Mouse (Mus musculus): Measurements from ENCODE around the gene Asb18.

The Asb18 gene

DNA sequence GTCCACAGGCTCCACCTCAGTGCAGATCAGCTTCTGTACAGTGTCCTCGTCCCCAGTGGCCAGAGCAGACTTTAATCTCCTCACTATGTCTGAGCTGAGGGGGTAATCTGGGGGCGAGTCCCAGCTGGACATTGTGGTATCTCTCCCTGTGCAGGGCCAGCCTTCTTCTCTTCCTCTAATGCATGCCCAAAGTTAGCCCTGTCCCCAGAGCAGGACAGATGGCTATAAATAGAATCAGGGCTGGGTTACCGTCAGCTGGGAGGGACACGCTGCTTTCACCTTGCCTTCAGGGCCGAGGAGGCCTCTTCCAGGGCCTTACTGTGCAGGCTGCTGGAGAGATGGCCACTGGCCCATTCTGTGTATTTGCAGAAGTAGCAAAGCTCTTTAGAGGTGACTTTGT, at the start of gene Asb18:
Asb18 (minus strand) TSS at position 221 of the 400 bp plus-strand sequence.
- ATAC-seq (ENCODE audit: insufficient number of reproducible peaks, low FRiP score, low TSS enrichment): no peak

- ATAC-seq (ENCODE audit: insufficient number of reproducible peaks, low FRiP score, low TSS enrichment): peak; percentile 60
Observed at GRCm38 (mm10) chr1:90060599-90060998, 46.1 kb upstream of the Asb18 start.

- ATAC-seq (ENCODE audit: insufficient number of reproducible peaks, low FRiP score, low TSS enrichment): no peak
Observed at GRCm38 (mm10) chr1:90060054-90060453, 45.6 kb upstream of the Asb18 start.

GRCm38 (mm10) chr1:90054991-90055390, 40.5 kb upstream of the Asb18 start:
- ATAC-seq (ENCODE audit: insufficient number of reproducible peaks, low FRiP score, low TSS enrichment): no peak

- ATAC-seq (ENCODE audit: insufficient number of reproducible peaks, low FRiP score, low TSS enrichment): no peak
Observed at GRCm38 (mm10) chr1:90051347-90051746, 36.9 kb upstream of the Asb18 start.

DNA sequence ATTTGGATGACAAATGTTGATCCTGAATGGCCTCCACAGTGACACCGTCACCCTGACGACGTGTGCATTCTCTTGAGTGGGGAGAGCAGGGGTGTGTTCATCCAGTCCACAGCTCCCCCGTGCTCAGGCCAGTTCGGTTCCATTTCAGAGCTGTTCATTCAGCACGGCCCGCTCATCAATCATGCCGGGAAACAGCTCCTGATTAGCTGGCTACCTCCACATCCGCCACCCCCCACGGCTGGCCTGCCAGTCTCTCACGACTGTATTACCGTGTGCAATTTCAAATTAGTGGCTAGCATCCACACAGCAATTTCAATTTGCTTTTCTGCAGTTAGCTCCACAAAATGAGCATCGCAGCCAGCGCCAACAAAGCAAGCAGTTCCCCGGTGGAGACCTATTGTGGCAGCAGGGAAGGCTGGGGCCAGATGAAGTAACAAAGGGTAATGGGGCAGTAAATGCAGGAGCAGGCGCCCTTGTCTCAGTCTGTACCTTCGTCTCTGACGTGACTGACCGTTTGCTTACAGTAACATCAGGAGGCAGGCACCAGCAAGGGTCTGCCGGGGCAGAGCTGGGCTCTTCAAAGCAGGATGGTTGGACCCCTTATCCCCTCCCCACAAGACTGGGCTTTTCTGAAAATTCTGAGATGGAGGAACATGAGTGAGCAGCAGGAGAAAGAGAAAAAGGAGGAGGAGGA, 35.7 kb upstream of the Asb18 start:
- no peak for ATAC-seq (ENCODE audit: insufficient number of reproducible peaks, low FRiP score, low TSS enrichment)

- no peak for ATAC-seq (ENCODE audit: insufficient number of reproducible peaks, low FRiP score, low TSS enrichment)
Observed at GRCm38 (mm10) chr1:90028305-90028704, 13.8 kb upstream of the Asb18 start.

GRCm38 (mm10) chr1:90026945-90027344, 12.5 kb upstream of the Asb18 start:
- no peak for ATAC-seq (ENCODE audit: insufficient number of reproducible peaks, low FRiP score, low TSS enrichment)

DNA sequence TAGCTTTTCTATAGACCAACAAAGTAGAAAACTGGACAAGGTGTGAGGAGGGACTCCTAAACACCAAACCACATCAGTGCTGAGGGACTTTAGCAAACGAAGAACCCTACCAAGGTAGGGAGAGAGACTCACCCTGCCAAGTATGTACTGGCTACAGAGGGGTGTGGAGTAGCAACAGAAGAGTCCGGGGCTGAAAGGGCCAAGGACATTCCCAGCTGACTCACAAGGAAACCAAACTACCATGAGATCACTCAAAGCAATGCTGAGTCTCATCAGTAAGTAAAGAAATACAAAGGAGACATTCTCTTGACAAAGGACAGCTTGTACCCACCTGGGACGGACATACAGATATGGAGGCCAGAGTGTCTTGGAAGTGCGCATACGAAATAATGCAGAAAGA, 5.9 kb upstream of the Asb18 start:
- no peak for ATAC-seq (ENCODE audit: insufficient number of reproducible peaks, low FRiP score, low TSS enrichment)

- no peak for ATAC-seq (ENCODE audit: insufficient number of reproducible peaks, low FRiP score, low TSS enrichment)
Observed at GRCm38 (mm10) chr1:90018071-90018470, 3.6 kb upstream of the Asb18 start.

DNA sequence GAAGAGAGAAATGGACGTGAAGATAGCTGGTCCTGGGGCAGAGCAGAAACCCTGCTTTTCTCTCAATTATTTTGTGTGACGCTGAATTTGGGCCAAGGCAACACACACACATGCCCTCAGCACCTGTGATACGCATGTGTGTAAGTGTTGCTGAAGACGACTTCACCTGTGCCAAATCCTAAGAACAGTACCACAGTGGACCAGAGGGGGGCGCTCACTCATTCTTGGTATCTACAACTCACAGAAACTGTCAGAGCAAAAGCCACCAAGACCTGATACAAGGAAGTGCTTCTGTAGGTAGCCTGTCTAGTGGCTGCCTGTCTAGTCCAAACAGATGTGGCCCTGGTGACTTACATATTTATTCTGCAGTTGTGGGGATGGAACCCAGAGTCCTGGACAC, 1.2 kb downstream of the Asb18 start:
- no peak for ATAC-seq (ENCODE audit: insufficient number of reproducible peaks, low FRiP score, low TSS enrichment)

GRCm38 (mm10) chr1:90012850-90013249, 1.6 kb downstream of the Asb18 start:
- no peak for ATAC-seq (ENCODE audit: insufficient number of reproducible peaks, low FRiP score, low TSS enrichment)

DNA sequence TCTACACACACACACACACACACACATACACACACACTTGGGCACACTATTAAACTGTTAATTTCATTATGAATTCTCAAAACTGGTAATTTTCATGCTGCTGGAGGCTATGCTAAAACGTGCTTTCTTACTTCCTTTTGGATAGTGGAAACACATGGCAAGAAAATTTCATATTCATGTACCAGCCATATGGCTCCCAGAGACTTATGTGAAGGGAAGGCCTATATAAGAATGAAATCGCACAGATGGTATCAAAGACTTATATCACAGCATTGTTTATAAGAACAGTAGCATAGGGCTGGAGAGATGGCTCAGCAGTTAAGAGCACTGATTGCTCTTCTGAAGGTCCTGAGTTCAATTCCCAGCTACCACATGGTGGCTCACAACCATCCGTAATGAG, 2.3 kb downstream of the Asb18 start:
- ATAC-seq (ENCODE audit: insufficient number of reproducible peaks, low FRiP score, low TSS enrichment): no peak

DNA sequence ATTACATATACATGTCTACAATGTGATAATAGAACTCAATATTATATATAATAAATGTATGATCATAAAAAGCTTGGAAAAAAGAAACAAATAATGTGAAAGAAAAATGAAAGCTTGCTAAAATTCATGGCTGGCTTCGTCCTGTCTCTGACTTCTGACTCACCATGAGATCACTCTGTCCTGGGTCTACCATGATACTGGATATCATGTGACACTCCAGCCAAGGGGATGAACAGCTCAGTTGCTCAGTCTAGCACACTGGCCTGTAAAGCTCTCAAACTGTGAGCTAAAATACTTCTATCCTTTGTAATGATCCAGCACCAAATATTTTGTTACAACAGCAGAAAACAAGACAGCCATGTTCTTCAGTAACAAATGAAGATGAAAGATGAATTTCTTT, 4.4 kb downstream of the Asb18 start:
- no peak for ATAC-seq (ENCODE audit: insufficient number of reproducible peaks, low FRiP score, low TSS enrichment)

- no peak for ATAC-seq (ENCODE audit: insufficient number of reproducible peaks, low FRiP score, low TSS enrichment)
Observed at GRCm38 (mm10) chr1:90009188-90009587, 5.3 kb downstream of the Asb18 start.

GRCm38 (mm10) chr1:90006666-90007065, 7.8 kb downstream of the Asb18 start:
- ATAC-seq (ENCODE audit: insufficient number of reproducible peaks, low FRiP score, low TSS enrichment): no peak

- ATAC-seq (ENCODE audit: insufficient number of reproducible peaks, low FRiP score, low TSS enrichment): no peak
Observed at GRCm38 (mm10) chr1:90000981-90001380, 13.5 kb downstream of the Asb18 start.

- no peak for ATAC-seq (ENCODE audit: insufficient number of reproducible peaks, low FRiP score, low TSS enrichment)
Observed at GRCm38 (mm10) chr1:89999858-90000257, 14.6 kb downstream of the Asb18 start.

GRCm38 (mm10) chr1:89998696-89999095, 15.8 kb downstream of the Asb18 start:
- no peak for ATAC-seq (ENCODE audit: insufficient number of reproducible peaks, low FRiP score, low TSS enrichment)

GRCm38 (mm10) chr1:89998076-89998475, 16.4 kb downstream of the Asb18 start:
- no peak for ATAC-seq (ENCODE audit: insufficient number of reproducible peaks, low FRiP score, low TSS enrichment)

DNA sequence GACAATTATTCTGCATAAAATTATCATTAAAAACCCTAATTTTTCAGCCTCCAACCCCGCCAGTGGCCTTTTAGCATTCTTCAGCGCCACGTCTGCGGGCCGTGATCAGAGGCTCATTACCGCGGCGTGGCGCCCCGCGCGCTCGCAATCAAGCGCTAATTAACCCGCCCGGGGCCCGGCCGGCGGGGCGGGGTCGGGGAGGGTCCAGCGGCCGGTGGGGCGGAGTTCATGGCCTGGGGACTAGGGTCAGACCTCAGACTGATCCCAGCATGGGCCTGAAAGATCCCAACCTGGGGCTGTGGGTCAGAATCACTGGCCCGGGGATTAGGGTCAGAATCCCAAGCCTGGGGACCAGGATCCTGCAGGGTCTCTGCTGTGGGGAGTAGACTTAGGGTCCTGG, 22.2 kb downstream of the Asb18 start:
- no peak for ATAC-seq (ENCODE audit: insufficient number of reproducible peaks, low FRiP score, low TSS enrichment)

DNA sequence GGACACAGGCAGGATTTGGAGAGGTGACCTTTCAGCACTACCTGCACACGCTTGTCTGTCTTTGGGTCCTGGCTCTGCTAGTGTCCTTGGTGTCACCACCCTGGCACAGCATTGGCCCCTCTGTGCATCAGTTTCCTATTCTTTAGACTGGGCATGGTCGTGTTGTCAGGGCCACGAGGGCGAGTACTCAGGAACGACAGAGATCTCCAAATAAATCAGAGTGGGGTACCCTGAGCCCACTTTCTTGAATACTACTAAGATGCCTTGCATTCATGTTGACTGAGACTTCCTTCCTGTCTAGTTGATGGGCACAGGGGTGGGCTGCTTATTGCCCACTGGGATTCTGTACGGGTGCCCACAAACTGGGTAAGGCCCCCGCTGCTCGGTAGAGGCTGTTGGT, 37.2 kb downstream of the Asb18 start:
- no peak for ATAC-seq (ENCODE audit: insufficient number of reproducible peaks, low FRiP score, low TSS enrichment)

DNA sequence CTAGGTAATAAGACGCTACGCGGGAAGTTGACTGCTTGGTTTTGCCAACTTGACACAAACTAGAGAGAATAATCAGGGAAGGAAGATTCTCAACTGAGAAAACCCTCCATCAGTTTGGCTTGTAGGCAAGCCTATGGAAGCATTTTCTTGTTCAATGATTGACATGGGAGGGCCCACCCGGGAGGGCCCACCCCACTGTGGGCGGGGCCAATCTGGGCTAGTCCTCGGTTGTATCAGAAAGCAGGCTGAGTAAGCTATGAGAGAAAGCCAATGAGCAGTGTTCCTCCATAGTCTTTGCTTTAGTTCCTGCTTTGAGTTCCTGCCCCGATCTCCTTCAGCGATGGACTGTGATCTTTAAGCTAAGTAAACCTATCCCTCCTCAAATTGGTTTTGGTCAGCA, 38.1 kb downstream of the Asb18 start:
- ATAC-seq (ENCODE audit: insufficient number of reproducible peaks, low FRiP score, low TSS enrichment): no peak
